Mouse (Mus musculus) small intestine, adult 10 weeks (tissue): ENCODE measurements around the gene Fndc3a. TPM values are rescaled to one million over a fixed set of nuclear protein-coding genes. Genes with fewer than 3 reads are reported as not detected.

Experiments
- polyA plus RNA-seq: library from polyadenylated mRNA; stranded (reverse); fragments of 350-450 nt; fragmentation: Illumina TruSeq; extraction: RNeasy Lipid Tissue Mini Kit (QIAGEN cat#74804); gene quantifications from one replicate; pipeline ENCODE4 v1.2.3, GENCODE M21; 2014; ENCODE audit warnings: low replicate concordance

Gene Fndc3a
- 144 TPM for polyA plus RNA-seq

GRCm38 (mm10) chr14:72709710-72710340 is at the start of gene Fndc3a:
TSS of gene Fndc3a (minus strand) at chr14:72710003.

GRCm38 (mm10) chr14:72491738-72492137 is 218.1 kb downstream of the Fndc3a start, which contains the start of gene Gm9195:
TSS of gene Gm9195 (minus strand) at chr14:72491838.

Other genes starting within 250 kb of the Fndc3a start
- not detected for gene Gm9195, start 218.2 kb downstream of the Fndc3a start, polyA plus RNA-seq